Mouse (Mus musculus): ENCODE results near the gene Kitl. TPM values are rescaled to one million over a fixed set of nuclear protein-coding genes. Genes with fewer than 3 reads are reported as not detected.
A peak's percentile ranks its signal among the peaks of the same experiment; 100 is the strongest.

Kitl gene
- polyA plus RNA-seq, 1 experiment = not detected

GRCm38 (mm10) chr10:100003797-100004196 lies 11.6 kb upstream of the Kitl start:
- TF ChIP-seq TAL1 (IDR thresholded peaks at IDR 0.05; ENCODE audit: low read length) (no peak), GATA1 (IDR thresholded peaks at IDR 0.05; ENCODE audit: low read length) (no peak)
- Histone ChIP-seq H3K36me3 (ENCODE audit: control insufficient read depth) (no peaks in the 10 kb centered on the region), H3K27me3 (ENCODE audit: control insufficient read depth) (no peaks in the 10 kb centered on the region), H3K4me3 (replicated peaks) (no peak overlapping the region), H3K4me1 (ENCODE audit: control insufficient read depth) (no peaks in the 10 kb centered on the region), H3K9me3 (ENCODE audit: control insufficient read depth, low read length) (peaks cover 12% of the 10 kb centered on the region)

GRCm38 (mm10) chr10:100009681-100010080 lies 5.7 kb upstream of the Kitl start:
- no peak for TF ChIP-seq GATA1 (IDR thresholded peaks at IDR 0.05; ENCODE audit: low read length)
- no peak for TF ChIP-seq TAL1 (IDR thresholded peaks at IDR 0.05; ENCODE audit: low read length)
- peaks cover 10% of the 10 kb centered on the region for H3K9me3 ChIP-seq (ENCODE audit: control insufficient read depth, low read length)
- H3K4me1 ChIP-seq (ENCODE audit: control insufficient read depth) = no peaks in the 10 kb centered on the region
- no peak overlapping the region for H3K4me3 ChIP-seq (replicated peaks)
- H3K27me3 ChIP-seq (ENCODE audit: control insufficient read depth) = no peaks in the 10 kb centered on the region
- H3K36me3 ChIP-seq (ENCODE audit: control insufficient read depth) = no peaks in the 10 kb centered on the region

GRCm38 (mm10) chr10:100010291-100010690 lies 5.1 kb upstream of the Kitl start:
- Histone ChIP-seq H3K4me1 (ENCODE audit: control insufficient read depth) (no peaks in the 10 kb centered on the region), H3K36me3 (ENCODE audit: control insufficient read depth) (no peaks in the 10 kb centered on the region), H3K27me3 (ENCODE audit: control insufficient read depth) (peaks cover 3% of the 10 kb centered on the region), H3K9me3 (ENCODE audit: control insufficient read depth, low read length) (peaks cover 8% of the 10 kb centered on the region; the same call in 1 of the 2 replicates), H3K4me3 (replicated peaks) (no peak overlapping the region)
- TF ChIP-seq TAL1 (IDR thresholded peaks at IDR 0.05; ENCODE audit: low read length) (no peak), GATA1 (IDR thresholded peaks at IDR 0.05; ENCODE audit: low read length) (no peak)

GRCm38 (mm10) chr10:100014096-100014495 lies 1.3 kb upstream of the Kitl start:
- H3K4me1 ChIP-seq (ENCODE audit: control insufficient read depth) = no peaks in the 10 kb centered on the region
- H3K4me3 ChIP-seq (replicated peaks) = no peak overlapping the region
- H3K27me3 ChIP-seq (ENCODE audit: control insufficient read depth) = peaks cover 28% of the 10 kb centered on the region
- no peak for TF ChIP-seq GATA1 (IDR thresholded peaks at IDR 0.05; ENCODE audit: low read length)
- no peak for TF ChIP-seq TAL1 (IDR thresholded peaks at IDR 0.05; ENCODE audit: low read length)
- peaks cover 6% of the 10 kb centered on the region; the same call in 1 of the 2 replicates for H3K9me3 ChIP-seq (ENCODE audit: control insufficient read depth, low read length)
- H3K36me3 ChIP-seq (ENCODE audit: control insufficient read depth) = no peaks in the 10 kb centered on the region

- no peaks in the 10 kb centered on the region for H3K4me1 ChIP-seq (ENCODE audit: control insufficient read depth)
- no peaks in the 10 kb centered on the region; the same call in 1 of the 2 replicates for H3K9me3 ChIP-seq (ENCODE audit: control insufficient read depth, low read length)
- H3K4me3 ChIP-seq (replicated peaks) = peak overlapping the region; percentile 54
- no peaks in the 10 kb centered on the region for H3K36me3 ChIP-seq (ENCODE audit: control insufficient read depth)
- no peak for TF ChIP-seq GATA1 (IDR thresholded peaks at IDR 0.05; ENCODE audit: low read length)
- H3K27me3 ChIP-seq (ENCODE audit: control insufficient read depth) = peaks cover 28% of the 10 kb centered on the region
These were observed 888 bp downstream of the Kitl start for GRCm38 (mm10) chr10:100016326-100016709.

GRCm38 (mm10) chr10:100016941-100017770 lies 1.7 kb downstream of the Kitl start:
- TF ChIP-seq GATA1 (IDR thresholded peaks at IDR 0.05; ENCODE audit: low read length) = no peak
- TF ChIP-seq TAL1 (IDR thresholded peaks at IDR 0.05; ENCODE audit: low read length) = no peak
- Histone ChIP-seq H3K4me3 (replicated peaks) (peak overlapping the region; percentile 25), H3K36me3 (ENCODE audit: control insufficient read depth) (no peaks in the 10 kb centered on the region), H3K4me1 (ENCODE audit: control insufficient read depth) (no peaks in the 10 kb centered on the region), H3K27me3 (ENCODE audit: control insufficient read depth) (peaks cover 28% of the 10 kb centered on the region), H3K9me3 (ENCODE audit: control insufficient read depth, low read length) (no peaks in the 10 kb centered on the region)

GRCm38 (mm10) chr10:100017771-100018070 lies 2.3 kb downstream of the Kitl start:
- H3K4me1 ChIP-seq (ENCODE audit: control insufficient read depth) = no peaks in the 10 kb centered on the region
- TF ChIP-seq GATA1 (IDR thresholded peaks at IDR 0.05; ENCODE audit: low read length) = no peak
- TF ChIP-seq TAL1 (IDR thresholded peaks at IDR 0.05; ENCODE audit: low read length) = no peak
- peaks cover 28% of the 10 kb centered on the region for H3K27me3 ChIP-seq (ENCODE audit: control insufficient read depth)
- no peaks in the 10 kb centered on the region for H3K36me3 ChIP-seq (ENCODE audit: control insufficient read depth)
- no peaks in the 10 kb centered on the region for H3K9me3 ChIP-seq (ENCODE audit: control insufficient read depth, low read length)
- H3K4me3 ChIP-seq (replicated peaks) = peak overlapping the region; percentile 18

- no peaks in the 10 kb centered on the region for H3K4me1 ChIP-seq (ENCODE audit: control insufficient read depth)
- H3K27me3 ChIP-seq (ENCODE audit: control insufficient read depth) = peaks cover 28% of the 10 kb centered on the region
These were observed 3.1 kb downstream of the Kitl start for GRCm38 (mm10) chr10:100018493-100018892.

GRCm38 (mm10) chr10:100019246-100020195 lies 4.1 kb downstream of the Kitl start:
- Histone ChIP-seq H3K4me1 (ENCODE audit: control insufficient read depth) (no peaks in the 10 kb centered on the region), H3K27me3 (ENCODE audit: control insufficient read depth) (peaks cover 28% of the 10 kb centered on the region), H3K9me3 (ENCODE audit: control insufficient read depth, low read length) (no peaks in the 10 kb centered on the region), H3K4me3 (replicated peaks) (no peak overlapping the region), H3K36me3 (ENCODE audit: control insufficient read depth) (no peaks in the 10 kb centered on the region; the same call in 1 of the 2 replicates)
- no peak for TF ChIP-seq GATA1 (IDR thresholded peaks at IDR 0.05; ENCODE audit: low read length)

More at GRCm38 (mm10) chr10:100018493-100018892, 3.1 kb downstream of the Kitl start:
- TF ChIP-seq GATA1 (IDR thresholded peaks at IDR 0.05; ENCODE audit: low read length) (no peak), TAL1 (IDR thresholded peaks at IDR 0.05; ENCODE audit: low read length) (no peak)
- no peak overlapping the region for H3K4me3 ChIP-seq (replicated peaks)
- H3K9me3 ChIP-seq (ENCODE audit: control insufficient read depth, low read length) = no peaks in the 10 kb centered on the region
- H3K36me3 ChIP-seq (ENCODE audit: control insufficient read depth) = no peaks in the 10 kb centered on the region; the same call in 1 of the 2 replicates
